In genomic region chr17:15292490-15293070, GRCm38 (mm10) we compare ENCODE assay signal across 16 mouse cellular contexts.
A peak's percentile ranks its signal among the peaks of the same experiment; 100 is the strongest.
DNase-seq lines count a peak whose midpoint lies in the region; ATAC-seq and TF ChIP-seq lines count a peak whose summit lies in the region.
"Had no signal": no experiment of that assay in that cellular context is flagged by ENCODE, and none has a peak within 500 bp of the region (broad histone marks: within the 10 kb centered on the region; RNA-seq: fewer than 3 reads in every experiment).

No protein-coding gene starts in this region.

- ATAC-seq in frontal cortex, adult (ENCODE audit: low TSS enrichment) = no peak

- peaks cover 6% of the 10 kb centered on the region for H3K27me3 ChIP-seq in myocyte (ENCODE audit: control insufficient read depth, insufficient read depth, insufficient read length)
- H3K27me3 ChIP-seq: embryonic facial prominence, embryonic 13.5 days; hindbrain, embryonic 15.5 days; neural tube, embryonic 15.5 days had no signal

- no peak overlapping the region for H3ac ChIP-seq in myocyte (ENCODE audit: control insufficient read depth, insufficient read length)

- H3K36me3 ChIP-seq in myocyte (ENCODE audit: control insufficient read depth, insufficient read depth) = no peaks in the 10 kb centered on the region
- H3K36me3 ChIP-seq: embryonic facial prominence, embryonic 13.5 days; hindbrain, embryonic 15.5 days; neural tube, embryonic 15.5 days had no signal

- no peaks in the 10 kb centered on the region for H3K79me2 ChIP-seq in myocyte (ENCODE audit: control insufficient read depth, insufficient read depth)

- no peak overlapping the region for H3K4me2 ChIP-seq in myocyte (ENCODE audit: low read depth)
- H3K4me2 ChIP-seq: embryonic facial prominence, embryonic 13.5 days; hindbrain, embryonic 15.5 days; neural tube, embryonic 15.5 days had no signal

- TF ChIP-seq POLR2A in myocyte (IDR thresholded peaks at IDR 0.05; ENCODE audit: insufficient read length, low read depth) = no peak

- peak; percentile 76 for DNase-seq in heart, adult 11 months
- DNase-seq in heart, postnatal 14 days = no peak
- peak; percentile 11 for DNase-seq in kidney, postnatal 10 days
- no peak for DNase-seq in kidney, adult 18-20 months
- DNase-seq in right cerebral cortex, postnatal 14 days = peak; percentile 14
- no peak for DNase-seq in right cerebral cortex, adult 18-20 months
- DNase-seq: adrenal gland, postnatal 36 days; cerebellum, postnatal 36 days; kidney, postnatal 25 days; liver; right cerebral cortex, postnatal 25 days had no signal

- intact Hi-C loops in heart, postnatal 14 days (cut with DNase I) = no loop called here

- H3K4me3 ChIP-seq in myocyte = no peak overlapping the region
- H3K4me3 ChIP-seq: embryonic facial prominence, embryonic 13.5 days; hindbrain, embryonic 15.5 days; neural tube, embryonic 15.5 days had no signal

TF ChIP-seq in myocyte, 11 proteins besides CTCF, POLR2A, EP300 and RAD21:
- TF ChIP-seq MYOD1 (IDR thresholded peaks at IDR 0.05; ENCODE audit: control insufficient read depth in 1 of 3, insufficient read length in 2 of 3, low read depth in 2 of 3) (peak in 1 of 3 experiments; percentile 64), MYOG (IDR thresholded peaks at IDR 0.05; ENCODE audit: control insufficient read depth in 1 of 3, insufficient read depth in 1 of 3, insufficient read length in 2 of 3, low read depth in 2 of 3) (peak in 2 of 3 experiments; percentile 43 to 56), TCF3 (IDR thresholded peaks at IDR 0.05; ENCODE audit: insufficient read length, low read depth) (peak; percentile 4), E2F4 (IDR thresholded peaks at IDR 0.05; ENCODE audit: insufficient read depth) (no peak), USF1 (IDR thresholded peaks at IDR 0.05; ENCODE audit: low read depth) (no peak), CEBPB (IDR thresholded peaks at IDR 0.05; ENCODE audit: insufficient read depth, poor library complexity, severe bottlenecking) (no peak), TCF12 (IDR thresholded peaks at IDR 0.05; ENCODE audit: insufficient read depth, poor library complexity, severe bottlenecking) (no peak), SRF (IDR thresholded peaks at IDR 0.05; ENCODE audit: control insufficient read depth, insufficient read length, low read depth) (no peak), POLR2AphosphoS2 (IDR thresholded peaks at IDR 0.05; ENCODE audit: insufficient read length, low read depth) (no peak), MAX (IDR thresholded peaks at IDR 0.05; ENCODE audit: low read depth) (no peak)

Comparison
In these comparisons a context has a peak if more than half of its experiments do, and no peak if none do; other contexts are left out.
1. DNase-seq: peak in heart, adult 11 months (single experiment), kidney, postnatal 10 days (single experiment) and right cerebral cortex, postnatal 14 days (single experiment); none in heart, postnatal 14 days (0 of 2), kidney, adult 18-20 months (single experiment) and right cerebral cortex, adult 18-20 months (single experiment).